Mouse (Mus musculus): ENCODE measurements around the gene Gm37240.

DNA sequence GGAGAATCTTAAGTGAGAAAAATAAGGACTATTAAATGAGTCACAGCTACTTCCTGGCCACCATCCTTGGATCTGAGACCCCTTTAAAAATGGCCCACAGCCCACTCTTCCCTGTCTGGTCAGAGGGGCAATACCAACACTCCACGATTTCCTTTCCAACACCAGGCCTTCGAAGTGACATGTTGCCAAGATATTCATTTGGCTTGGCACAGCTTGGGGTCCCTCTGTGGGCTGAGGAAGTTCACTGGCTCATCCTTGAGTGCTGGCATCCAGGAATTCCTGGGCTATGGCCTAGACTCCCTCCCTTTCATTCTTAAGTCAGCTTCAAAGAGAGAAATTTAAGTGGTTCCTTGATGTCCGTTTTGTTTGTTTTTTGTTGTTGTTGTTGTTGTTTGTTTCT, 576.1 kb downstream of the Gm37240 start:
- TF ChIP-seq CTCF (IDR thresholded peaks at IDR 0.05; ENCODE audit: low read depth, low read length) (no peak), TAL1 (conservative IDR thresholded peaks at IDR 0.05; ENCODE audit: low read depth, low read length) (no peak), GATA1 (IDR thresholded peaks at IDR 0.05; ENCODE audit: borderline replicate concordance, low read length) (no peak)
